Mouse (Mus musculus) embryonic facial prominence, embryonic 11.5 days (tissue): Measurements from ENCODE around the gene Cdcp2. TPM values are rescaled to one million over a fixed set of nuclear protein-coding genes. Genes with fewer than 3 reads are reported as not detected.

Source experiments
- ATAC-seq: fragments of 200-750 bp; cut with Nextera tagmentation; replicated peaks from 2 replicates; pipeline ENCODE4 v1.8.0; 2017; ENCODE audit warnings: low read depth; ENCODE audit not compliant: insufficient number of reproducible peaks, low FRiP score, low TSS enrichment
- DNase-seq: peaks from one replicate; pipeline ENCODE4 v3.0.0-alpha.2; 2015; ENCODE audit warnings: low spot score
- H3K27ac ChIP-seq: fragments of 300-500 bp; sonication (generic); replicated peaks from 2 replicates; pipeline ENCODE4 v1.5.1; 2014; ENCODE audit warnings: mild to moderate bottlenecking, low read depth, low read length, control low read depth
- H3K27me3 ChIP-seq: fragments of 300-500 bp; sonication (generic); 2 replicates; pipeline ENCODE4 v1.6.1; 2014; ENCODE audit warnings: mild to moderate bottlenecking, low read length, moderate library complexity, mixed read lengths; ENCODE audit not compliant: control insufficient read depth, insufficient read depth
- H3K36me3 ChIP-seq: fragments of 300-500 bp; sonication (generic); replicated peaks from 2 replicates; pipeline ENCODE4 v1.6.1; 2014; ENCODE audit warnings: low read depth, mild to moderate bottlenecking, low read length, moderate library complexity, mixed read lengths; ENCODE audit not compliant: control insufficient read depth, insufficient read depth
- H3K4me1 ChIP-seq: fragments of 300-500 bp; sonication (generic); 2 replicates; pipeline ENCODE4 v1.6.1; 2014; ENCODE audit warnings: low read length, mixed read lengths; ENCODE audit not compliant: control insufficient read depth, insufficient read depth
- H3K4me2 ChIP-seq: fragments of 300-500 bp; sonication (generic); 2 replicates; pipeline ENCODE4 v1.6.1; 2014; ENCODE audit warnings: low read depth, mild to moderate bottlenecking, control low read depth, low read length, moderate library complexity
- H3K4me3 ChIP-seq: fragments of 300-500 bp; sonication (generic); 2 replicates; pipeline ENCODE4 v1.5.1; 2014; ENCODE audit warnings: low read depth, low read length, control low read depth
- H3K9ac ChIP-seq: fragments of 300-500 bp; sonication (generic); replicated peaks from 2 replicates; pipeline ENCODE4 v1.6.1; 2014; ENCODE audit warnings: mild to moderate bottlenecking, control low read depth, low read length
- H3K9me3 ChIP-seq: fragments of 300-500 bp; sonication (generic); replicated peaks from 2 replicates; pipeline ENCODE4 v1.6.1; 2016; ENCODE audit warnings: mild to moderate bottlenecking, low read length, inconsistent platforms, mixed read lengths; ENCODE audit not compliant: control insufficient read depth
- WGBS: fragments of 180-500 bp; shearing (Covaris S2); extraction: QIAGEN DNeasy Blood & Tissue Kit; methylation state at CpG from one replicate; pipeline ENCODE4 v1.1.7; 2014; 5-methylcytosine and 5-hydroxymethylcytosine counted together
- polyA plus RNA-seq: library from polyadenylated mRNA; unstranded; fragments of >200 nt; fragmentation: Nextera tagmentation; extraction: Ambion mirVana; gene quantifications from 2 replicates; pipeline ENCODE4 v1.2.1, GENCODE M21; 2014

Cdcp2 gene
- polyA plus RNA-seq, 1 experiment from 2014 or later: not detected

- H3K9me3 ChIP-seq: no peaks in the 10 kb centered on the region
- no peak overlapping the region for H3K27ac ChIP-seq
- H3K4me2 ChIP-seq: no peak overlapping the region
- no peaks in the 10 kb centered on the region for H3K36me3 ChIP-seq
- DNase-seq (no peak), ATAC-seq (0 out of 2 replicates have a peak, but pooled peaks have one; percentile 16)
- 82% methylated on average over 4 of the region's 4 CpGs for WGBS
- no peak overlapping the region for H3K9ac ChIP-seq
- no peak overlapping the region for H3K4me3 ChIP-seq
- H3K27me3 ChIP-seq: no peaks in the 10 kb centered on the region
- no peaks in the 10 kb centered on the region for H3K4me1 ChIP-seq
Observed at GRCm38 (mm10) chr4:107078894-107079293, 17.8 kb upstream of the Cdcp2 start.

GRCm38 (mm10) chr4:107079716-107080115 is 17.0 kb upstream of the Cdcp2 start:
- H3K4me2 ChIP-seq: no peak overlapping the region
- no peak for ATAC-seq
- H3K36me3 ChIP-seq: no peaks in the 10 kb centered on the region
- DNase-seq: no peak
- H3K9me3 ChIP-seq: no peaks in the 10 kb centered on the region
- H3K27me3 ChIP-seq: no peaks in the 10 kb centered on the region
- H3K4me3 ChIP-seq: no peak overlapping the region
- H3K4me1 ChIP-seq: peaks cover 4% of the 10 kb centered on the region
- no peak overlapping the region for H3K9ac ChIP-seq
- H3K27ac ChIP-seq: no peak overlapping the region

DNA sequence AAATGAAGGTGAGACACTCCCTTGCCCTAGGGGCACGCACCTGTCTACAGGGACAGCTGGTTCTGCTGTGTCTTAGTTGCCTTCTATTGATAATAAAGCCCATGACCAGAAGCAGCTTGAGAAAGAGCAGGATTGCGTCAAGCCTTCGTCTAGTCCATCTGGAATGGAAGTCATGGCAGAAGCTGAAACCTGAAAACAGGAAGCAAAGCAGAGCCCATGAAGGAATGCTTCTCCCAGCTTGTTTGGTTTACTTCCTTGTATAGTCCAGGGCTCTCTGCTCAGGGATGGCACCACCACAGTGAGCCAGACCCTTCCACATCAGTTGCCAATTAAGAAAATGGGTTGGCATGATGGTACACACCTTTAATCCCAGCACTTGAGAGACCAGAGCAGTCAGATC is 14.5 kb upstream of the Cdcp2 start:
- H3K4me1 ChIP-seq: peaks cover 4% of the 10 kb centered on the region
- ATAC-seq: no peak
- WGBS: 88% methylated on average over 3 of the region's 3 CpGs

GRCm38 (mm10) chr4:107083126-107083525 is 13.6 kb upstream of the Cdcp2 start:
- H3K4me2 ChIP-seq: no peak overlapping the region
- no peaks in the 10 kb centered on the region for H3K36me3 ChIP-seq
- no peak overlapping the region for H3K4me3 ChIP-seq
- H3K4me1 ChIP-seq: peaks cover 4% of the 10 kb centered on the region
- H3K9me3 ChIP-seq: no peaks in the 10 kb centered on the region
- no peaks in the 10 kb centered on the region for H3K27me3 ChIP-seq
- ATAC-seq (no peak), DNase-seq (no peak)
- no peak overlapping the region for H3K27ac ChIP-seq
- 90% methylated on average over 4 of the region's 4 CpGs for WGBS
- H3K9ac ChIP-seq: no peak overlapping the region

More for the DNA sequence above, 14.5 kb upstream of the Cdcp2 start:
- Histone ChIP-seq H3K27ac (no peak overlapping the region), H3K9ac (no peak overlapping the region), H3K9me3 (no peaks in the 10 kb centered on the region), H3K4me2 (no peak overlapping the region), H3K4me3 (no peak overlapping the region), H3K36me3 (no peaks in the 10 kb centered on the region), H3K27me3 (no peaks in the 10 kb centered on the region)
- DNase-seq: no peak

DNA sequence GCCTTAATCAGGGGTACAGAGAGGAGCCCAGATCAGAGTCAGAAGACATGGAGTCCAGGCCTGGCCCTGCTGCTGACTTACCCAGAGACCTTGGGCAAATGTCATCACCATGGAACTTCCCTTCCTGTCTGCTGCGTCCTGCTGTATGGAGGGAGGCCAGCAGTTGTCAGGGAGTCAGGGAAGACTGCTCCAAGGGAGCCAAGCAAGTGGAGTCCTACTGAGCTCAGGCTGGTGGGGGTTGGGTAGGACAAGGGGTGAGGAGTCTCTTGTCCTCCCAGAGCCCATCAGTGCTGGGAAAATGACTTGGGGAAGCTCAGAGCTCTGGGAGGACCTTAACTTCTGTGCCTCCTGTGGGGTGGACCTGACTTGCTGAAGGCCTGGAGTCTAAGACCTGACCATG is 12.3 kb upstream of the Cdcp2 start:
- WGBS: 33% methylated on average over 1 of the region's 1 CpGs
- Histone ChIP-seq H3K36me3 (no peaks in the 10 kb centered on the region), H3K9me3 (no peaks in the 10 kb centered on the region), H3K4me2 (no peak overlapping the region), H3K9ac (peak overlapping the region; percentile 15; the same call in 1 of the 2 replicates), H3K4me3 (no peak overlapping the region), H3K27me3 (no peaks in the 10 kb centered on the region), H3K27ac (no peak overlapping the region), H3K4me1 (peaks cover 4% of the 10 kb centered on the region)
- ATAC-seq (peak; percentile 15; the same call in 1 of the 2 replicates), DNase-seq (no peak)

GRCm38 (mm10) chr4:107084858-107085257 is 11.8 kb upstream of the Cdcp2 start:
- H3K4me1 ChIP-seq: peaks cover 4% of the 10 kb centered on the region
- DNase-seq: peak; percentile 64
- ATAC-seq: peak; percentile 80
- no peaks in the 10 kb centered on the region for H3K27me3 ChIP-seq
- H3K9me3 ChIP-seq: no peaks in the 10 kb centered on the region
- WGBS: 11% methylated on average over 6 of the region's 6 CpGs
- H3K4me2 ChIP-seq: no peak overlapping the region
- no peak overlapping the region for H3K4me3 ChIP-seq
- H3K27ac ChIP-seq: no peak overlapping the region
- no peaks in the 10 kb centered on the region for H3K36me3 ChIP-seq
- H3K9ac ChIP-seq: peak overlapping the region; percentile 15; the same call in 1 of the 2 replicates

GRCm38 (mm10) chr4:107091696-107092095 is 5.0 kb upstream of the Cdcp2 start:
- 82% methylated on average over 14 of the region's 14 CpGs for WGBS
- H3K27ac ChIP-seq: no peak overlapping the region
- H3K36me3 ChIP-seq: no peaks in the 10 kb centered on the region
- no peak overlapping the region for H3K4me3 ChIP-seq
- H3K9me3 ChIP-seq: no peaks in the 10 kb centered on the region
- DNase-seq: no peak
- no peaks in the 10 kb centered on the region for H3K4me1 ChIP-seq
- H3K4me2 ChIP-seq: no peak overlapping the region
- no peaks in the 10 kb centered on the region for H3K27me3 ChIP-seq
- ATAC-seq: no peak
- no peak overlapping the region for H3K9ac ChIP-seq

- Histone ChIP-seq H3K4me2 (no peak overlapping the region), H3K4me3 (no peak overlapping the region), H3K36me3 (no peaks in the 10 kb centered on the region), H3K9me3 (no peaks in the 10 kb centered on the region), H3K27ac (no peak overlapping the region), H3K27me3 (no peaks in the 10 kb centered on the region), H3K4me1 (no peaks in the 10 kb centered on the region; the same call in 1 of the 2 replicates), H3K9ac (no peak overlapping the region)
- ATAC-seq: no peak
- DNase-seq: peak; percentile 79
- WGBS: 53% methylated on average over 16 of the region's 16 CpGs
Observed at GRCm38 (mm10) chr4:107094484-107095187, 2.1 kb upstream of the Cdcp2 start.
